Mouse (Mus musculus) T-helper 2 cell (primary cell): ENCODE data around the gene Gpr153.

Experiments
- in situ Hi-C: fragments of 300-600 bp; cut with MboI, MseI; formaldehyde crosslinking; loops from one replicate; pipeline ENCODE4 v1.15.1; 2025; ENCODE audit warnings: high pct_unique_total_duplicates

Gpr153 gene

GRCm38 (mm10) chr4:152264867-152265568, 9.0 kb upstream of the Gpr153 start:
- in situ Hi-C loops: no loop called here

- in situ Hi-C loops: no loop called here
Observed at GRCm38 (mm10) chr4:152265791-152266190, 8.2 kb upstream of the Gpr153 start.

- in situ Hi-C loops: no loop called here
Observed at GRCm38 (mm10) chr4:152266236-152266895, 7.7 kb upstream of the Gpr153 start.

- in situ Hi-C loops: no loop called here
Observed at GRCm38 (mm10) chr4:152267748-152268369, 6.2 kb upstream of the Gpr153 start.

- in situ Hi-C loops: no loop called here
Observed at GRCm38 (mm10) chr4:152269967-152270366, 4.1 kb upstream of the Gpr153 start.

GRCm38 (mm10) chr4:152270599-152270998, 3.4 kb upstream of the Gpr153 start:
- in situ Hi-C loops: no loop called here

- in situ Hi-C loops: no loop called here
Observed at GRCm38 (mm10) chr4:152271334-152271733, 2.7 kb upstream of the Gpr153 start.

- in situ Hi-C loops: no loop called here
Observed at GRCm38 (mm10) chr4:152272006-152272405, 2.0 kb upstream of the Gpr153 start.

- in situ Hi-C loops: no loop called here
Observed at GRCm38 (mm10) chr4:152272449-152273049, 1.5 kb upstream of the Gpr153 start.

GRCm38 (mm10) chr4:152273191-152273590, 841 bp upstream of the Gpr153 start:
- in situ Hi-C loops: no loop called here

GRCm38 (mm10) chr4:152274681-152275131, 674 bp downstream of the Gpr153 start:
- in situ Hi-C loops: no loop called here

GRCm38 (mm10) chr4:152276389-152277347, 2.6 kb downstream of the Gpr153 start:
- in situ Hi-C loops: no loop called here

GRCm38 (mm10) chr4:152277916-152278315, 3.9 kb downstream of the Gpr153 start:
- in situ Hi-C loops: no loop called here

GRCm38 (mm10) chr4:152278986-152279385, 5.0 kb downstream of the Gpr153 start:
- in situ Hi-C loops: no loop called here

- in situ Hi-C loops: loop anchor here (5.0 kb wide), 1 partner anchor 109 kb away; no protein-coding TSS in a partner anchor
Observed at GRCm38 (mm10) chr4:152281601-152282000, 7.6 kb downstream of the Gpr153 start.

GRCm38 (mm10) chr4:152282721-152283120, 8.7 kb downstream of the Gpr153 start:
- in situ Hi-C loops: loop anchor here (5.0 kb wide), 1 partner anchor 110 kb away; no protein-coding TSS in a partner anchor

GRCm38 (mm10) chr4:152283186-152283950, 9.3 kb downstream of the Gpr153 start:
- in situ Hi-C loops: loop anchor here (5.0 kb wide), 1 partner anchor 111 kb away; no protein-coding TSS in a partner anchor

GRCm38 (mm10) chr4:152285505-152285904, 11.5 kb downstream of the Gpr153 start:
- in situ Hi-C loops: no loop called here

- in situ Hi-C loops: no loop called here
Observed at GRCm38 (mm10) chr4:152286183-152286582, 12.2 kb downstream of the Gpr153 start.

GRCm38 (mm10) chr4:152286887-152287286, 12.9 kb downstream of the Gpr153 start:
- in situ Hi-C loops: no loop called here
